Comparison of ENCODE assay signal across 10 mouse cellular contexts in genomic region chr1:34399182-34399953, GRCm38 (mm10). TPM values are rescaled to one million over a fixed set of nuclear protein-coding genes. Genes with fewer than 3 reads are reported as not detected.
DNase-seq lines count a peak whose midpoint lies in the region; ATAC-seq lines count a peak whose summit lies in the region.
"Had no signal": no experiment of that assay in that cellular context is flagged by ENCODE, and none has a peak within 500 bp of the region (broad histone marks: within the 10 kb centered on the region; RNA-seq: fewer than 3 reads in every experiment).

No protein-coding gene starts in this region.

- peak; percentile 26 to 68 for DNase-seq in adrenal gland, adult (ENCODE audit: inconsistent age in 2 of 2, low spot score in 1 of 2)
- DNase-seq in adrenal gland, adult 8-10 months, result no peak
- DNase-seq in kidney, postnatal 4 days, result no peak
- peak; percentile 49 for DNase-seq in forebrain, embryonic 11.5 days (ENCODE audit: low spot score)
- peak; percentile 49 for DNase-seq in lung, postnatal 25 days (ENCODE audit: low spot score)
- no peak for DNase-seq in urinary bladder, adult 18-20 months (ENCODE audit: low spot score in 2 of 2)
- DNase-seq in B cell, adult 2 months, result no peak
- DNase-seq: thymus, postnatal 36 days had no signal

- no peaks in the 10 kb centered on the region for H3K36me3 ChIP-seq in kidney, embryonic 16.5 days (ENCODE audit: insufficient read depth, low read length)
- H3K36me3 ChIP-seq in forebrain, embryonic 11.5 days (ENCODE audit: control insufficient read depth, insufficient read depth, low read length), result no peaks in the 10 kb centered on the region
- H3K36me3 ChIP-seq: heart, embryonic 13.5 days had no signal

- no peak overlapping the region for H3K4me2 ChIP-seq in kidney, embryonic 16.5 days (replicated peaks; ENCODE audit: low read depth, low read length)
- no peak overlapping the region for H3K4me2 ChIP-seq in forebrain, embryonic 11.5 days (ENCODE audit: low read depth, low read length, severe bottlenecking)
- H3K4me2 ChIP-seq: heart, embryonic 13.5 days had no signal

- H3K9me3 ChIP-seq in kidney, embryonic 16.5 days (ENCODE audit: low read length), result no peaks in the 10 kb centered on the region
- no peaks in the 10 kb centered on the region for H3K9me3 ChIP-seq in forebrain, embryonic 11.5 days (ENCODE audit: control insufficient read depth, low read length)
- H3K9me3 ChIP-seq: heart, embryonic 13.5 days had no signal

- peaks cover 3% of the 10 kb centered on the region; the same call in 1 of the 2 replicates for H3K4me1 ChIP-seq in kidney, embryonic 16.5 days (ENCODE audit: insufficient read depth, low read length)
- H3K4me1 ChIP-seq in forebrain, embryonic 11.5 days (replicated peaks; ENCODE audit: control insufficient read depth, insufficient read depth, low read length), result no peaks in the 10 kb centered on the region

- 25% methylated on average over 11 of the region's 11 CpGs for WGBS in kidney, embryonic 16.5 days
- WGBS in forebrain, embryonic 11.5 days, result 30% methylated on average over 11 of the region's 11 CpGs

- ATAC-seq in kidney, embryonic 16.5 days (ENCODE audit: low FRiP score, low TSS enrichment), result 0 out of 2 replicates have a peak, but pooled peaks have one; percentile 57
- ATAC-seq in forebrain, embryonic 11.5 days (replicated peaks; ENCODE audit: low FRiP score), result 0 out of 2 replicates have a peak, but pooled peaks have one; percentile 46

- H3K4me3 ChIP-seq in kidney, embryonic 16.5 days (ENCODE audit: low read length), result no peak overlapping the region
- no peak overlapping the region for H3K4me3 ChIP-seq in forebrain, embryonic 11.5 days (ENCODE audit: low read depth, low read length)
- H3K4me3 ChIP-seq: heart, embryonic 13.5 days had no signal

- no peak overlapping the region for H3K27ac ChIP-seq in kidney, embryonic 16.5 days (ENCODE audit: low read length)
- no peak overlapping the region for H3K27ac ChIP-seq in forebrain, embryonic 11.5 days (ENCODE audit: low read depth, low read length)
- H3K27ac ChIP-seq: heart, embryonic 13.5 days had no signal

- no peak overlapping the region for H3K9ac ChIP-seq in kidney, embryonic 16.5 days (replicated peaks; ENCODE audit: low read length)
- no peak overlapping the region for H3K9ac ChIP-seq in forebrain, embryonic 11.5 days (ENCODE audit: low read length)
- H3K9ac ChIP-seq: heart, embryonic 13.5 days had no signal

- H3K27me3 ChIP-seq in kidney, embryonic 16.5 days (ENCODE audit: insufficient read depth, low read length), result no peaks in the 10 kb centered on the region
- H3K27me3 ChIP-seq in forebrain, embryonic 11.5 days (ENCODE audit: control insufficient read depth, insufficient read depth, low read length), result no peaks in the 10 kb centered on the region
- H3K27me3 ChIP-seq: heart, embryonic 13.5 days had no signal

RNA-seq across cellular contexts. Expression of gene Ccdc115, which starts 40.1 kb away (rescaled TPM):
- 10 to 100 TPM; 17.6 to 22.4 (median 18.9) TPM for total RNA-seq in adrenal gland, adult 8-10 months (2022)
- polyA plus RNA-seq in kidney, embryonic 16.5 days (2015; fragmentation: Nextera tagmentation; extraction: Ambion mirVana), result 56.6 and 59.2 TPM in 2 replicates
- 68.9 and 71.6 TPM in 2 replicates for polyA plus RNA-seq in forebrain, embryonic 11.5 days (2014; fragmentation: Nextera tagmentation; extraction: Ambion mirVana)

RNA-seq across cellular contexts. Expression of gene Imp4, which starts 40.3 kb away (rescaled TPM):
- 10 to 100 TPM; 65.7 to 73.7 (median 71.4) TPM for total RNA-seq in adrenal gland, adult 8-10 months (2022)
- 99.9 and 105 TPM in 2 replicates for polyA plus RNA-seq in kidney, embryonic 16.5 days (2015; fragmentation: Nextera tagmentation; extraction: Ambion mirVana)
- 87.0 and 92.6 TPM in 2 replicates for polyA plus RNA-seq in forebrain, embryonic 11.5 days (2014; fragmentation: Nextera tagmentation; extraction: Ambion mirVana)

Comparison
In these comparisons a context has a peak if more than half of its experiments do, and no peak if none do; other contexts are left out.
1. DNase-seq: peak in adrenal gland, adult (2 of 2), forebrain, embryonic 11.5 days (single experiment) and lung, postnatal 25 days (single experiment); none in adrenal gland, adult 8-10 months (single experiment), kidney, postnatal 4 days (0 of 2), urinary bladder, adult 18-20 months (0 of 2) and B cell, adult 2 months (0 of 2).